Mouse (Mus musculus) forebrain, embryonic 14.5 days (tissue): ENCODE data around the gene Nme7. TPM values are rescaled to one million over a fixed set of nuclear protein-coding genes. Genes with fewer than 3 reads are reported as not detected.
A peak's percentile ranks its signal among the peaks of the same experiment; 100 is the strongest.

Experiments used
- ATAC-seq: fragments of 200-750 bp; cut with Nextera tagmentation; 2 replicates; pipeline ENCODE4 v1.8.0; 2017; ENCODE audit warnings: mild to moderate bottlenecking, moderate library complexity
- DNase-seq: peaks from one replicate; pipeline ENCODE4 v3.0.0-alpha.2; 2015; ENCODE audit warnings: low spot score
- H3K27ac ChIP-seq: fragments of 300-500 bp; sonication (generic); 2 replicates; pipeline ENCODE4 v1.5.1; 2014; ENCODE audit warnings: low read depth, mild to moderate bottlenecking, control low read depth, low read length, moderate library complexity
- H3K27me3 ChIP-seq: fragments of 300-500 bp; sonication (generic); replicated peaks from 2 replicates; pipeline ENCODE4 v1.6.1; 2014; ENCODE audit warnings: low read length, control low read depth, mixed read lengths; ENCODE audit not compliant: control insufficient read depth, insufficient read depth
- H3K36me3 ChIP-seq: fragments of 300-500 bp; sonication (generic); 2 replicates; pipeline ENCODE4 v1.6.1; 2014; ENCODE audit warnings: low read length, control low read depth; ENCODE audit not compliant: control insufficient read depth, insufficient read depth
- H3K4me1 ChIP-seq: fragments of 300-500 bp; sonication (generic); 2 replicates; pipeline ENCODE4 v1.6.1; 2014; ENCODE audit warnings: antibody characterized with exemption, low read length, control low read depth; ENCODE audit not compliant: control insufficient read depth, insufficient read depth
- H3K4me2 ChIP-seq: fragments of 300-500 bp; sonication (generic); 2 replicates; pipeline ENCODE4 v1.6.1; 2014; ENCODE audit warnings: mild to moderate bottlenecking, control low read depth, low read length
- H3K4me3 ChIP-seq: fragments of 300-500 bp; sonication (generic); 2 replicates; pipeline ENCODE4 v1.5.1; 2014; ENCODE audit warnings: low read depth, low read length, control low read depth
- H3K9ac ChIP-seq: fragments of 300-500 bp; sonication (generic); 2 replicates; pipeline ENCODE4 v1.6.1; 2014; ENCODE audit warnings: mild to moderate bottlenecking, low read length, control low read depth, moderate library complexity
- H3K9me3 ChIP-seq: fragments of 300-500 bp; sonication (generic); replicated peaks from 2 replicates; pipeline ENCODE4 v1.6.1; 2016; ENCODE audit warnings: low read length, control low read depth, mixed read lengths; ENCODE audit not compliant: control insufficient read depth
- WGBS: fragments of 180-500 bp; shearing (Covaris S2); extraction: QIAGEN DNeasy Blood & Tissue Kit; methylation state at CpG from one replicate; pipeline ENCODE4 v1.1.7; 2014; 5-methylcytosine and 5-hydroxymethylcytosine counted together
- polyA plus RNA-seq: library from polyadenylated mRNA; unstranded; fragments of >200 nt; fragmentation: Nextera tagmentation; extraction: Ambion mirVana; gene quantifications from 2 replicates; pipeline ENCODE4 v1.2.1, GENCODE M21; 2014

Nme7 gene
- polyA plus RNA-seq, 1 experiment from 2014 or later: 45.6 TPM

DNA sequence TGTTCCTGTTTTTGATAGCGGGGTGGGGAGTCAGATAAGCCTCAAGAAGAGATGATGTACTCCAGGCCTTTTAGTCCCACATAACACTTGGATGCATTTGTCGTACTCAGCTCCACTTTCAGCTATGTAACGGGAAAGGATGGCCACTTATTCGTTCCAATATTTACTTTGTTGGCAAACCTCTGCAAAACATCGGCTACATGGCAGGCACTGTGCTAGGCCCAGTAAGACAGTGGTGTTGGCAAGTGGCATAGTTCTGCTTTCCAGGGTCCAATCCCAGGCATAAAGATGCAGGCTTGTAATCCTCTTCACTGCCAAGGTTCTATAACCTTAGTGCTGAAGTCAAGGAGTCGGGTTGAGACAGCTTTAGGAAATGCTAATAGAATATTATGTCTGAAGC is 170.4 kb downstream of the Nme7 start:
- H3K27me3 ChIP-seq: no peaks in the 10 kb centered on the region
- DNase-seq (no peak), ATAC-seq (no peak)
- H3K4me2 ChIP-seq: no peak overlapping the region
- H3K4me3 ChIP-seq: no peak overlapping the region
- WGBS: 90% methylated on average over 6 of the region's 6 CpGs
- no peaks in the 10 kb centered on the region for H3K9me3 ChIP-seq
- no peak overlapping the region for H3K27ac ChIP-seq
- H3K4me1 ChIP-seq: no peaks in the 10 kb centered on the region
- H3K36me3 ChIP-seq: no peaks in the 10 kb centered on the region
- no peak overlapping the region for H3K9ac ChIP-seq

DNA sequence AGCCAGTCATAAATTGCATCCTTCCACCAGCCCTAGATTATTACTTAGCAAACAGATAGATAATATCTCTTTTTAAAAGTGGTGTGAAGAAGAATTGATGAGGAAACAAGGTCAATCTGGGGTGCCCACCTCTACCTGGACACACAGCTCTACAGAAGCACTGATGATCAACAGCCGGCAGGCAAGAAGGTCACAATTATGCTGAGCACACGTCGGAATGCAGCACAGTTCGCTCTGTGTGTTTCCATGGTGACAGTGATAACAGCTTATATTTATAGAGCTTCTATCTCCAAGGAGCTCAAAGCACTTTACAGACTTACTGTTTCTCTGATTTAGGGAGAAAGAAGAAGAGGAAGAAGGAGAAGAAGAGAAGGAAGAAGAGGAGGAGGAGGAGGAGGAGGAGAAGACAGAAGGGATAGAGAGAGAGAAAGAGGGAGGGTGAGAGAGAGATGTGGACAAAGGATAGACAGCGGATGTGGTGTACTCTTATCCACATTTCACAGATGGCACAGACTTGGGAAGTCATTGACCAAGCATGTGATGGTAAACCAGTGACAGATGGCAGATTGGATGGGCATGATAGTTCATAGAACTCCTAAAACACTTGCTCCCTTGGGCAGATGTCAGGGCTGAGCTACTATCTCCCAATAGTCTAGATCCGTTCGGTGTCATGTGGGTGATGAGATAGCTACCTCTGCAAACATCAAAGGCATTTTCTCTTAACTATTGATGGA is 171.0 kb downstream of the Nme7 start:
- H3K4me1 ChIP-seq: no peaks in the 10 kb centered on the region
- 72% methylated on average over 7 of the region's 7 CpGs for WGBS

DNA sequence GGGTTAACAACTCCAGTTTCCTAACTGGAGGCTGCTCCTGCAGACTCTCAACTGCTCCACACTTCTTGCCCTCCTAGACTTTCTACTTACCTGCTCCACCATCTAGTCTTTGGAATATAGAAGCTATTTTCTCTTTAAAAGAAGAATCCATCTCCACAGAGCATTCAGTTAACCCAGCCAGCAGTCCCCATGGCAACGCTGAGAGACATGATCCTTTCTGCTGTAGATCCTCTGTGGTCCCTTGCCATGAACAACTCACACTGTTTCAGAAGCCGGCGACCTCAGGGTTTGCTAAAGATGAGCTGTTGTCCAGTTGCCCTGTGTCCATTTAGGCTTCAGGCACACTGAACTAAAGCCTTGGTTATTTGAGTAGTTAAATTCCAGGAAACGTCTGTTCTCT is 172.0 kb downstream of the Nme7 start:
- Histone ChIP-seq H3K27me3 (no peaks in the 10 kb centered on the region), H3K4me2 (no peak overlapping the region), H3K4me3 (no peak overlapping the region), H3K27ac (no peak overlapping the region), H3K9ac (no peak overlapping the region), H3K9me3 (no peaks in the 10 kb centered on the region), H3K36me3 (no peaks in the 10 kb centered on the region), H3K4me1 (no peaks in the 10 kb centered on the region)
- ATAC-seq: no peak
- DNase-seq: no peak
- 90% methylated on average over 4 of the region's 4 CpGs for WGBS

More for the DNA sequence above, 171.0 kb downstream of the Nme7 start:
- peak; percentile 68; the same call in 1 of the 2 replicates for ATAC-seq
- Histone ChIP-seq H3K4me2 (no peak overlapping the region), H3K9ac (no peak overlapping the region), H3K9me3 (no peaks in the 10 kb centered on the region), H3K4me3 (no peak overlapping the region), H3K27me3 (no peaks in the 10 kb centered on the region), H3K36me3 (no peaks in the 10 kb centered on the region), H3K27ac (no peak overlapping the region)
- peak; percentile 68 for DNase-seq

DNA sequence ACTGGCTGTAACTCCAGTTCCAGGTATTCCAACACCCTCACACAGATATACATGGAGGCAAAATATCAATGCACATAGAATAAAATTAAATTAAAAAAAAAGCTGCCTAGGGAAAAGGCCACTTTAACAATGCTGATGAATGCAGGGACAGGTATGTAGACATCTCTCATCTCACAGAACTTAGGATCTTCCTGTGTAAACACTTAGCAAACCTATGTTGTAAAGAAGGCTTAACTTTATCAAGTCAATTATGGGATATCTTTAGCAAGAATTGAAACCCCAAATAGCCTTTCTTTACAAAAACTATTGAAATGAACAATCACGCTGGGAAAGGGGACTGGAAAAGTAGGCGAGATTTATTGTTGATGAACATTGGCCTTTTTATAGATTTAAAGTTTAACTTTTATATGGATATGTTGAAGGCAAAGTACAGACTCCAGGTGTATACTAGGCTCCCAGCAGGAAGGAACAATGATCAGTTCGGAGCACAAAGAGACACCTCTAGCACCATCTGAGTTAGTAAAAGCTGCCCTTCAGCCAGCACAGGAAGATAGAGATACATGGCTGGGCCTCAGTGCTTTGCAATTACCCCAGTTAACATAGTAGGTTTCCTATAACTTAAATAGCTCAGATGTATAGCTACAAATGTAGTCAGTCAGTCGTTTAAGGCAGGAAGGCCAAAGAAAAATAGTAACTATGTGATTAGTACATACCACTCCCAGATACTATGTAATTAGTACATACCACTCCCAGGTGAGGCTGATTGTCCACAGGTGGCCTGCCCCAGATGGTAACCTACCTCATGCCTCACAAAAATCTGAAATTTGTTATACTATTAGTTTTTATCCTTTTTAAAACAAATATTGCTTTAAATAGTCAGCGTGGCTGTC is 177.1 kb downstream of the Nme7 start:
- Histone ChIP-seq H3K9ac (no peak overlapping the region), H3K27ac (no peak overlapping the region), H3K4me3 (no peak overlapping the region), H3K4me2 (no peak overlapping the region), H3K4me1 (no peaks in the 10 kb centered on the region), H3K9me3 (no peaks in the 10 kb centered on the region), H3K27me3 (no peaks in the 10 kb centered on the region), H3K36me3 (no peaks in the 10 kb centered on the region)
- ATAC-seq (no peak), DNase-seq (no peak)
- 92% methylated on average over 5 of the region's 5 CpGs for WGBS

DNA sequence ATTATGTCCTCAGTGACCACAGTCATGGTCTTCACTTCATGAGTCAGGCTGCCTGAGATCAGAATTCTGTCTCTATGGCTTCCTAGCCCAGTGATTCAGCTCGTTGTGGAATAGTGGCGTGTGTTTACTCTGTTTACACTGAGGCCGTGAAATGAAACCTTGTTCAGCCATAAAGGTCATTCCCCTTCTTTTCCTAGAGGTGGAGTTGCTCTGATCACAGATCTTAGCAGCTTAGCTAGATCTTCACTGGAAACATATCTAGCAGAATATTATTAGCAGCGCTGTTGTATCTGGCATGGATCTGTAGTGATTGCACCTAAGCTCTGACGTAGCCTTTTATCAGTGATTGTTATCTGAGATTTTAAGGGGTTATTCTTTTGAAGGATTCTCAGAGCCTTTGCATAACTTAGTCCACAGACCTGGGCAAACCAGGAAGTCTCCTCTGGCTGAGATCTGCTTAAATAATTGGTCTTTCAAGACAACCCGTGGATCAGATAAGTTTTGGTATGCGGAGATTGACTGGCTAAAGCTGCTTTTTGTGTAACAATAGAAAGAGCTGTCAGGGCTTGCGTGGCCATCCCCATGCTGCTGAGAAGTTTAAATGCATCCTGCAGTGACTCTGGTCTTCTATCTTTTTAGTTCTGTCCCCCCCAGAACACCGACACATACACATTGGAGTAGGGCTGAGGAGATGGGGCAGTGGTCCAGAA is 177.9 kb downstream of the Nme7 start:
- H3K36me3 ChIP-seq: no peaks in the 10 kb centered on the region
- no peaks in the 10 kb centered on the region for H3K9me3 ChIP-seq
- H3K9ac ChIP-seq: no peak overlapping the region
- no peak overlapping the region for H3K27ac ChIP-seq
- ATAC-seq: no peak
- H3K4me2 ChIP-seq: no peak overlapping the region
- no peak overlapping the region for H3K4me3 ChIP-seq
- H3K27me3 ChIP-seq: no peaks in the 10 kb centered on the region
- H3K4me1 ChIP-seq: no peaks in the 10 kb centered on the region
- 58% methylated on average over 9 of the region's 9 CpGs for WGBS
- DNase-seq: no peak

DNA sequence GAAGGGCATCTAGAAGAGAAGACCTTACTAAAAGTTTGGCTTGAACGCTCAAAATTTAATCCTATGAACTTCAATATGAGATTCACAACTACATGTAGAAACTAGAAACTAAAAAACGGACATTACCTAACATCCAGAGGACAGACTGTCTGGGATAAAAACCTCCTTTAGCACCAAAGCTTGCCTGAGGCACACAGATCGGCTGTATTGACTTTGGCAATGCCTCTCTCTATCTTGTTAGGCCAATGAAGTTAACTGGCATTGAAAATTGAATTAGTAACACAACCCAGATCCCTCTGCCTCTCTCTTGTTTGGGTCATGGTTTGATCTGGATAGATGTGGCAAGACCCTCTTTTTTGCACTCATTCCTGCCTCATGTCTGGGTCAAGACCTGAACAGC is 178.9 kb downstream of the Nme7 start:
- no peak for ATAC-seq
- no peak for DNase-seq
- Histone ChIP-seq H3K27me3 (no peaks in the 10 kb centered on the region), H3K9me3 (no peaks in the 10 kb centered on the region), H3K36me3 (no peaks in the 10 kb centered on the region), H3K9ac (no peak overlapping the region), H3K4me3 (no peak overlapping the region), H3K27ac (no peak overlapping the region), H3K4me2 (no peak overlapping the region), H3K4me1 (no peaks in the 10 kb centered on the region)
- WGBS: 92% methylated on average over 3 of the region's 3 CpGs

DNA sequence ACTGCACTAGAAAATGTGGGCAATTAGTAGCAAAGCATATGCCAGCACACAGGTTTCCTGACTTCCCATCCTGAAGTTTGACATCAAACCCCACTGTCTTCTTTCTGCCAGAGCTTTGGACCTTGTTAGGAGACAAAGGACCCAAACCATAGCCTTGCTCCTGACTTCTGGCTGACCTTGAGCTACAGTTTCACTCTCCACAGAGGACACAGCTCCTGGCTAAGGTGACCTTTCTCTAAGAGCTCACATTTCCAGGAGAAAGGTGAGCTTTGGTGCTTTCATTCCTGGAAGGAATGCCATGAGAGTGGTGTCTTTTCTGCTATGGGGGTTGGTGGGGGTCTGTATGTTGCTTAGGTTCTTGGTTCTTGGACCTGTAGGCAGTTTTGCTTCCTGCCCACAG is 179.8 kb downstream of the Nme7 start:
- Histone ChIP-seq H3K27ac (no peak overlapping the region), H3K36me3 (no peaks in the 10 kb centered on the region), H3K4me1 (no peaks in the 10 kb centered on the region), H3K9me3 (no peaks in the 10 kb centered on the region), H3K4me3 (no peak overlapping the region), H3K4me2 (no peak overlapping the region), H3K27me3 (no peaks in the 10 kb centered on the region), H3K9ac (no peak overlapping the region)
- DNase-seq (no peak), ATAC-seq (no peak)
